20 mouse cellular contexts compared by ENCODE assay signal in genomic region chr2:118320519-118320918, GRCm38 (mm10). TPM values are rescaled to one million over a fixed set of nuclear protein-coding genes. Genes with fewer than 3 reads are reported as not detected.
DNase-seq lines count a peak whose midpoint lies in the region; ATAC-seq and TF ChIP-seq lines count a peak whose summit lies in the region.
"Had no signal": no experiment of that assay in that cellular context is flagged by ENCODE, and none has a peak within 500 bp of the region (broad histone marks: within the 10 kb centered on the region; RNA-seq: fewer than 3 reads in every experiment).

No protein-coding gene starts in this region.

- no peak overlapping the region for H3K4me3 ChIP-seq in forebrain, embryonic 14.5 days (ENCODE audit: low read depth, low read length)
- no peak overlapping the region for H3K4me3 ChIP-seq in kidney, embryonic 14.5 days (ENCODE audit: low read length)
- no peak overlapping the region for H3K4me3 ChIP-seq in lung, postnatal 0 days (ENCODE audit: low read depth, low read length)
- H3K4me3 ChIP-seq: erythroblast, embryonic 14.5 days; heart, embryonic 13.5 days; limb, embryonic 15.5 days; megakaryocyte, embryonic 14.5 days had no signal

- no peaks in the 10 kb centered on the region for H3K27me3 ChIP-seq in forebrain, embryonic 14.5 days (replicated peaks; ENCODE audit: control insufficient read depth, insufficient read depth, low read length)
- no peaks in the 10 kb centered on the region for H3K27me3 ChIP-seq in kidney, embryonic 14.5 days (ENCODE audit: control insufficient read depth, insufficient read depth, low read length)
- no peaks in the 10 kb centered on the region for H3K27me3 ChIP-seq in lung, postnatal 0 days (replicated peaks; ENCODE audit: insufficient read depth, low read length)
- H3K27me3 ChIP-seq: heart, embryonic 13.5 days; limb, embryonic 15.5 days had no signal

- no peak for TF ChIP-seq CTCF in lung, postnatal 0 days (IDR thresholded peaks at IDR 0.05)

- H3K27ac ChIP-seq in forebrain, embryonic 14.5 days (ENCODE audit: low read depth, low read length), result no peak overlapping the region; the same call in 1 of the 2 replicates
- no peak overlapping the region for H3K27ac ChIP-seq in kidney, embryonic 14.5 days (ENCODE audit: low read depth, low read length)
- no peak overlapping the region for H3K27ac ChIP-seq in lung, postnatal 0 days (ENCODE audit: low read length)
- H3K27ac ChIP-seq: heart, embryonic 13.5 days; limb, embryonic 15.5 days; stomach, postnatal 0 days had no signal

- no peaks in the 10 kb centered on the region for H3K9me3 ChIP-seq in forebrain, embryonic 14.5 days (replicated peaks; ENCODE audit: control insufficient read depth, low read length)
- no peaks in the 10 kb centered on the region for H3K9me3 ChIP-seq in kidney, embryonic 14.5 days (ENCODE audit: control insufficient read depth, low read length)
- H3K9me3 ChIP-seq in lung, postnatal 0 days (ENCODE audit: low read length), result no peaks in the 10 kb centered on the region
- H3K9me3 ChIP-seq: G1E; heart, embryonic 13.5 days; limb, embryonic 15.5 days; megakaryocyte, embryonic 14.5 days had no signal

- H3K4me1 ChIP-seq in forebrain, embryonic 14.5 days (ENCODE audit: control insufficient read depth, insufficient read depth, low read length), result peaks cover 14% of the 10 kb centered on the region; the same call in 1 of the 2 replicates
- H3K4me1 ChIP-seq in kidney, embryonic 14.5 days (ENCODE audit: control insufficient read depth, insufficient read depth, low read length), result no peaks in the 10 kb centered on the region
- no peaks in the 10 kb centered on the region for H3K4me1 ChIP-seq in lung, postnatal 0 days (ENCODE audit: insufficient read depth, low read depth, low read length)
- H3K4me1 ChIP-seq: heart, embryonic 13.5 days; limb, embryonic 15.5 days; megakaryocyte, embryonic 14.5 days had no signal

- H3K4me2 ChIP-seq in forebrain, embryonic 14.5 days (ENCODE audit: low read length), result no peak overlapping the region
- H3K4me2 ChIP-seq in kidney, embryonic 14.5 days (replicated peaks; ENCODE audit: low read depth, low read length), result no peak overlapping the region
- H3K4me2 ChIP-seq in lung, postnatal 0 days (replicated peaks; ENCODE audit: low read depth, low read length), result no peak overlapping the region
- H3K4me2 ChIP-seq: heart, embryonic 13.5 days; limb, embryonic 15.5 days had no signal

- no peaks in the 10 kb centered on the region for H3K36me3 ChIP-seq in forebrain, embryonic 14.5 days (ENCODE audit: control insufficient read depth, insufficient read depth, low read length)
- H3K36me3 ChIP-seq in kidney, embryonic 14.5 days (ENCODE audit: control insufficient read depth, insufficient read depth, low read length), result no peaks in the 10 kb centered on the region
- H3K36me3 ChIP-seq in lung, postnatal 0 days (ENCODE audit: insufficient read depth, low read length), result no peaks in the 10 kb centered on the region
- H3K36me3 ChIP-seq: G1E; heart, embryonic 13.5 days; limb, embryonic 15.5 days had no signal

- peak; percentile 8 to 10 for DNase-seq in left cerebral cortex, postnatal 25 days (ENCODE audit: low spot score in 2 of 2)
- DNase-seq in left cerebral cortex, adult 8-10 months (ENCODE audit: low spot score in 2 of 2), result no peak
- DNase-seq in forebrain, embryonic 14.5 days (ENCODE audit: low spot score), result peak; percentile 74
- peak; percentile 18 for DNase-seq in mesoderm, embryonic 11.5 days (ENCODE audit: low read depth, low spot score)
- no peak for DNase-seq in cerebellum, postnatal 4 days (ENCODE audit: low spot score in 2 of 2)
- no peak for DNase-seq in lung, postnatal 0 days (ENCODE audit: low spot score)
- DNase-seq: cerebellum, adult 11 months; cerebellum, postnatal 25 days; heart, postnatal 36 days; kidney, postnatal 10 days; lung, postnatal 14 days had no signal

- H3K9ac ChIP-seq in forebrain, embryonic 14.5 days (ENCODE audit: low read length), result no peak overlapping the region; the same call in 1 of the 2 replicates
- no peak overlapping the region for H3K9ac ChIP-seq in kidney, embryonic 14.5 days (ENCODE audit: low read depth, low read length)
- H3K9ac ChIP-seq in lung, postnatal 0 days (replicated peaks; ENCODE audit: low read depth), result no peak overlapping the region
- H3K9ac ChIP-seq: heart, embryonic 13.5 days; limb, embryonic 15.5 days had no signal

- 5% methylated on average over 4 of the region's 4 CpGs for WGBS in forebrain, embryonic 14.5 days
- 59% methylated on average over 4 of the region's 4 CpGs for WGBS in kidney, embryonic 14.5 days
- 62% methylated on average over 4 of the region's 4 CpGs for WGBS in lung, postnatal 0 days

- peak; percentile 65 for ATAC-seq in forebrain, embryonic 14.5 days
- no peak for ATAC-seq in kidney, embryonic 14.5 days (ENCODE audit: low FRiP score, low TSS enrichment)
- ATAC-seq in lung, postnatal 0 days, result no peak
- ATAC-seq: intestine, postnatal 0 days had no signal

- TF ChIP-seq EP300 in lung, postnatal 0 days (IDR thresholded peaks at IDR 0.05), result no peak

- intact Hi-C loops in left cerebral cortex, postnatal 25 days (cut with DNase I), result no loop called here

RNA-seq across cellular contexts. Expression of gene Gpr176, which starts 52.7 kb away (rescaled TPM):
- 10 to 100 TPM in 1 of 2 experiments, 1 to 10 TPM in 1; 9.3 to 11.2 TPM for total RNA-seq in left cerebral cortex, postnatal 25 days (2021)
- total RNA-seq in left cerebral cortex, adult 8-10 months (2022), result 1 to 10 TPM; 8.4 to 10.0 (median 9.1) TPM
- 2.8 and 3.0 TPM in 2 replicates for polyA plus RNA-seq in forebrain, embryonic 14.5 days (2014; fragmentation: Nextera tagmentation; extraction: Ambion mirVana)
- 0.69 and 1.4 TPM in 2 replicates for polyA plus RNA-seq in kidney, embryonic 14.5 days (2014; fragmentation: Nextera tagmentation; extraction: Ambion mirVana)
- polyA plus RNA-seq in lung, postnatal 0 days (2015; fragmentation: Nextera tagmentation; extraction: Ambion mirVana), result 0.18 and 0.26 TPM in 2 replicates
- total RNA-seq: granulocyte monocyte progenitor cell, adult 5-6 weeks had no signal
- polyA plus RNA-seq: erythroblast, embryonic 14.5 days; G1E had no signal

Comparison
In these comparisons a context has a peak if more than half of its experiments do, and no peak if none do; other contexts are left out.
1. DNase-seq: peak in left cerebral cortex, postnatal 25 days (2 of 2), forebrain, embryonic 14.5 days (single experiment) and mesoderm, embryonic 11.5 days (single experiment); none in left cerebral cortex, adult 8-10 months (0 of 2), cerebellum, postnatal 4 days (0 of 2) and lung, postnatal 0 days (single experiment).